Mouse (Mus musculus): Measurements from ENCODE around the gene Rusc1.

DNA sequence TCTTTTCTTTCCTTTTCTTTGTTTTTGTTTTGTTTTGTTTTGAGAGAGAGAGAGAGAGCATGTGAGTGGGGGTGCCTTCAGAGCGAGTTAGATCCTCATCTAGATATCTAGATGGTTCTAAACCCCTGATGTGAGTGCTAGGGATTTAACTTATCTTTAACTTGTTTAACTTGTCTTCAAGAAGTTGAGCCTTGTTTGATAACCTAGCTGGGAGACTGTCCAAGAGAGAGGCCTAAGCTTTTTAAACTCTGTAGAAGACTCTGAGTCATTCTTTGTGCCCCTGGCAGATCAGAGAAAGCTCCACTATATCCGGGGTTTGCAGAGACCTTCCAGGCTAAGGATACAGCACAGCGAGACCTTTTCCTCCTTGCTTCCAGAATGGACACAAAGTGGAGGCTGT lies 14.4 kb upstream of the Rusc1 start:
- TF ChIP-seq CTCF (IDR thresholded peaks at IDR 0.05; ENCODE audit: extremely low read depth, insufficient read depth, insufficient read length, insufficient replicate concordance) = no peak
- no peak for TF ChIP-seq POLR2A (IDR thresholded peaks at IDR 0.05; ENCODE audit: low read depth, low read length)

All from spleen, adult 2 months (tissue).